Mouse (Mus musculus) kidney, postnatal 14 days (tissue): ENCODE results near the gene Amn.

Experiments
- DNase-seq: peaks from one replicate; pipeline ENCODE4 v3.0.0; 2022; ENCODE audit warnings: mixed read lengths

Amn gene

GRCm38 (mm10) chr12:111271406-111271805 lies 511 bp downstream of the Amn start:
- DNase-seq: no peak

GRCm38 (mm10) chr12:111271966-111272365 lies 1.1 kb downstream of the Amn start:
- DNase-seq: no peak

- DNase-seq: peak; percentile 88
Measured at GRCm38 (mm10) chr12:111272420-111272819, 1.5 kb downstream of the Amn start.

- no peak for DNase-seq
Measured at GRCm38 (mm10) chr12:111274006-111274405, 3.1 kb downstream of the Amn start.

- DNase-seq: no peak
Measured at GRCm38 (mm10) chr12:111274447-111275149, 3.7 kb downstream of the Amn start.

- no peak for DNase-seq
Measured at GRCm38 (mm10) chr12:111275150-111275841, 4.4 kb downstream of the Amn start.

- no peak for DNase-seq
Measured at GRCm38 (mm10) chr12:111276371-111276770, 5.5 kb downstream of the Amn start.

- no peak for DNase-seq
Measured at GRCm38 (mm10) chr12:111283573-111283972, 12.7 kb downstream of the Amn start.

- DNase-seq: no peak
Measured at GRCm38 (mm10) chr12:111284532-111284931, 13.6 kb downstream of the Amn start.

GRCm38 (mm10) chr12:111293025-111293424 lies 22.1 kb downstream of the Amn start:
- DNase-seq: no peak

- no peak for DNase-seq
Measured at GRCm38 (mm10) chr12:111301322-111302017, 30.6 kb downstream of the Amn start.

- no peak for DNase-seq
Measured at GRCm38 (mm10) chr12:111302018-111302345, 31.1 kb downstream of the Amn start.

GRCm38 (mm10) chr12:111303702-111304337 lies 32.9 kb downstream of the Amn start:
- no peak for DNase-seq

- peak; percentile 38 for DNase-seq
Measured at GRCm38 (mm10) chr12:111306821-111307220, 35.9 kb downstream of the Amn start.

- no peak for DNase-seq
Measured at GRCm38 (mm10) chr12:111309256-111309655, 38.4 kb downstream of the Amn start.

GRCm38 (mm10) chr12:111309931-111310330 lies 39.0 kb downstream of the Amn start:
- no peak for DNase-seq

- DNase-seq: no peak
Measured at GRCm38 (mm10) chr12:111311775-111312174, 40.9 kb downstream of the Amn start.

- DNase-seq: no peak
Measured at GRCm38 (mm10) chr12:111314273-111314672, 43.4 kb downstream of the Amn start.

GRCm38 (mm10) chr12:111317694-111318093 lies 46.8 kb downstream of the Amn start:
- DNase-seq: no peak

GRCm38 (mm10) chr12:111320549-111320948 lies 49.7 kb downstream of the Amn start:
- no peak for DNase-seq

- DNase-seq: no peak
Measured at GRCm38 (mm10) chr12:111321832-111322231, 50.9 kb downstream of the Amn start.

- no peak for DNase-seq
Measured at GRCm38 (mm10) chr12:111323423-111323822, 52.5 kb downstream of the Amn start.

- DNase-seq: no peak
Measured at GRCm38 (mm10) chr12:111324536-111324935, 53.6 kb downstream of the Amn start.

GRCm38 (mm10) chr12:111324949-111325348 lies 54.1 kb downstream of the Amn start:
- DNase-seq: no peak
